Mouse (Mus musculus) 416B (cell line): Measurements from ENCODE around the gene Hnrnpul1.
"Not testable (repeated sequence)": the region's sequence is repeated elsewhere in the genome, so short reads cannot be mapped to it uniquely, and the experiment has no call there.

Experiments used
- DNase-seq: peaks from one replicate; pipeline ENCODE4 v3.0.0; 2011; ENCODE audit warnings: low read depth

Hnrnpul1 gene

DNA sequence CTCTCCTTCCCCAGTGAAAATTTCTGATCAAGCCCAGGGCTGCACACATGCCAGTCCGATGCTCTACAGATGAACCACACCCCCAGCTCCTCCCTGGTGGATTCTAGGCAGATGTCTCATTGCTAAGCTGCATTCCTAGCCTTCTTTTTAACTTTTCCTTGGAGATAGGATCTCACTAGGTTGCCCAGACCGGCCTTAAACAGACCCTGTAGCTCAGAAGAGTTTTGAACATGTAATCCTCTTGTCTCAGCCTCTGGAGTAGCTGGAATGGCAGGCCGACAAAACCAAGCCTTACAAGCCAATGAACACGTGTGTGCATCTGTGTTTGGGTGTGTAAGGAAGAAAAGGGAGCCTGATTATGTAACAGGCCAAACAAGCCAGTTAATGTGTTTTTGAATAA, 26.2 kb upstream of the Hnrnpul1 start:
- no peak for DNase-seq

DNA sequence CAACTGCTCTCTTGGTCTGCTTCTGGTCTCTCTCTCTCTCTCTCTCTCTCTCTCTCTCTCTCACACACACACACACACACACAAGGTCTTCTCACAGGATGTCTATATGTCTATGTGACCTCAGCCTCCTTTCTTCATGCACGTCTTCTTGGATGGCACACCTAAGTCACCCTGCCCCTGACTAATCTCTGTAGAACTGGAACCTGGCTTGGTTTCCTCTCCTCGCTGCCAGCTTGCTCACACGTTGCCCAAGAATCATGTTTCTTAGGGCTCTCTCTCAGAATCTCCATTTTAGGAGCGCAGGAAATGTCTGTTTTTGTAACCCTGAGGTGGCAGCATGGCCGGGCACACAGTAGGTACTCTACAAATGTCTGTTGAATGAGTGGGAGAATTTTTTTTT, 25.5 kb upstream of the Hnrnpul1 start:
- DNase-seq, result no peak

DNA sequence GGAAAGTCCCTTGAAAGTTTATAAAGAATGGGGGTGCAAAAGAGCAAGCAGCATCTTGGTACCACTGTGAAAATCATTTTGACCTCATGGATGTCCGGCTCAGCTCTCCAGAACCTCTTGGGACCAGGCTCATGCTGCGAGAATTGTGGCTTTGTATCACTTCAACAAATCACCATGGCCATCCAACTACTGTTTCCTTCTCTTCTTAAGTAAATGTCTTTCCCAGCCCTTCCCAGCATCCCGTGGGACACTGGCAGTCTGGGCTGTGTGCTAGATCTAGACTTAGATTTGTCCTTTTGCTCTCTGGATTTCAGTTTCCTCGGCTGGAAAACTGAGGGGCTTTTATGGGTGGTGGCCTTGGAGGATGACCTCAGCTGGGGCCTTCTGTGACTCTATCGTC, 13.7 kb upstream of the Hnrnpul1 start:
- DNase-seq, result no peak

DNA sequence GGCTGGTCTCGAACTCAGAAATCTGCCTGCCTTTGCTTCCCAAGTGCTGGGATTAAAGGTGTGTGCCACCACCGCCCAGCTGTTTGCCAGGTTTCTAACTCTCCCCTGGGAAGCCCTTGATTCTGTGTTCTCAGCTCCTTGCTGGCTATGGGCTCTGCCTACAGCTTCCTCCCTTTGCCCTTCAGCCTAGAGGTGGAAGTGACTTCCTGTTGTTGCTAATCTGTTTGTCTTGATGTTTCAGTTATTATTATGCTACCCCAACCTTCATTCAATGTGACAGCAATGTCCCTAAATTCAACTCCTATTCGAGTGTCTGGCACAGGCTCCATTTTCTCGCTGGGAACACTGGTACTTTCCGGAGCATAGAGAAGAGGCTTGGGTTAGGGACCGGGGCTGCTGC, 11.6 kb upstream of the Hnrnpul1 start:
- no peak for DNase-seq

DNA sequence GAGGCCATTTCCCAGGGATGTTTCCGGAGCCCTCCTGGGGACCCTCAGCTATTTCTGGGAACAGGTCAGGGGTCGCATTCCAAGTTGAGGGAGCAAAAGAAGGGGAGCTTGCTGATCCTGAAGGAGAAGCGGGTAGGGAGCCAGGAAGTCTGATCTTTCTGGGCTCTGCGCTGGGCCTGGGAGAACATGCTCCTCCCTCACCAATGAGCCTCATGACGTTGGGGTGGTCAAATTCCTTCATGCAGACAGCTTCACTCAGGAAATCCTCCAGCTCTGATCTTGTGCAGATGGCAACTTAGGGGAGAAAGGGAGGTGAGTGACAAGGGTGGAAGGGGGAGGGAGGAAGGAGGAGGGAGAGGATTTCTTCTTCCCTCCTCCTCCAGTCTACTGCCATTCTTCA, 9.7 kb upstream of the Hnrnpul1 start:
- DNase-seq, result peak; percentile 41

DNA sequence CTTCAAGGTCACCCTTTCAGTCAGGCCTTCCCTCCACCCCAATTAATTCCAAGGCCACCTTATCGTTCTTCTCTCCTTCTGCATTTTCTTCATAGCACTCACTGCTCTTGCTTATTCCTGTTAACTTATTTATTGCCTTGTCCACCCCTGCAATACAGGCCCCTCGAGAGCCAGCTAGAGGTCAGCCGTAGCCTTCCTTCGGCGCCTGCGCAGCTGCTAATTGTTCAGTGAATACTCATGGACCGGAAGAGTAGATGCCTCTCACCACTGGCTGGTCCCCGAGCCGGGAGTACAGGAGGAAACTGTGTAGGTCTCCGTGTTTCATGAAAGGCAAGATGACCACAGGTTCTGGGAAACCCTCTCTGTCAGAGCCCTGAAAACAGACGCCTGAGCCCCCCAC, 9.1 kb upstream of the Hnrnpul1 start:
- no peak for DNase-seq

DNA sequence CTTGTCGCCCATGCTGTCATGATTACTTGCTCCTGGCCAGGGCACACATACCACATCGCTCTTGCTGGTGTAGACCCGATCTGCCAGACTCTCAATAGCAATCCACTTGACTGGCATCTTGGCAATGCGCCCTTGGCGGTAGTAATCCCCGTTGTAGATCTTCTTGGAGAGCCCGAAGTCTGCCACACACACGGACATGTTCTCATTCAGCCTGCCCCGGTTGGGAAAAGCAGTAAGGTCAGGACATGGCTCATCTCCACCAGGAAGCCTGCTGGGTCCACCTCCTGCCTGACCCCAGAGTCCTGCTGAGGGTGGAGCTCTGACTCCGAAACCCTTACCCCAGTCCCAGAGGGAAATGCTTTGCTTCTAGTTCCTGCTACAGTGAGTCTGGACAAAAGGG, 6.8 kb upstream of the Hnrnpul1 start:
- DNase-seq, result no peak

DNA sequence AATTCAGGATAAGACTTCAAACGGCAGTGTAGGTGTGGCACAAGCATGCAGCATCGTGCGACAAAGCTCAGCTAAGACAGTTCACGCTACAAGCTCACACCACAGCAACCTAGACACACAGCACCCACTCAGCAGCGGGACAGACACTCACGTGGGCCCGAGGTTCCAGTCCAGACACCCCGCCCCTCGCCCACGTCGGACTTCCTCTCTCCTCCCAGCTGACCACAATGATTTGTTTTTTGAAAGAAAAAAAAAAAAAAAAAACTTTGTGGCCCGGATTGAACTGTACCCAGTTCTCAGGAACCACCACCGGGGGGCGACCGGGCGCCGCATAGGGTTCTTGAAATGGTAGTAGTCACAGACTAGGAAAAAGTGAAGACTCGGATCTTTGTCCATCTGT, 1.5 kb upstream of the Hnrnpul1 start:
- peak; percentile 97 for DNase-seq

DNA sequence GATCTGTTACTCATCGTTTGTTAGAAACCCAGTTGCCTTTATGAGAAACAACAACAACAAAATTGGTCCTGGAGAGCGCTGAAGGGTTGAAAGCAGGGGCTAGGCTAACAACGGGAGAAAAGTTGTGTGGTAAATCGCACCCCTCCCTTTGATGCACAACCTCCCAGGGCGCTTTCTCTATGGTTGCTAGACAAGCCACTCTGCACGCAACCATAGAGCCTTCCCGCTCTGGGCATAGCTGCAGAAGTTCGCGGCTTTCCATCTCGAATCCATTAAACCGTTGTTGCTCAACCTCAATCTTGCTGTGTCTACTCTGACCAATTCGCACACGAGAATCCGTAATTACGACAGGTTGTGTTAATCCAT, 894 bp upstream of the Hnrnpul1 start:
- DNase-seq, result no peak

DNA sequence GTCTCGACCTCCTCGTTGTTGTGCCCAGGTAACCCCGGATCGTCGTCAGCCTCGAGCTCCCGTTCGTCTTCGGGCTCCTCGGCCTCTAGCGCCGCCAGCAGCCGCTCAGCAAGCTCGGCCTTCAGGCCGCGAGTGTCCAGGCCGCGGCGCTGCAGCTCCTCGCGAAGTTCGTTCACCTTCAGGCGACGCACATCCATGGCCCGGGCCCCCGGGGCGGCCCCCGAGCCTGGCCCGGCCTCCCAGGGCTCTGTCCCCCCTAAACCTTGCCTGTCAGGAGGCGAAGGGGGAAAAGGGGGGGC, 169 bp downstream of the Hnrnpul1 start:
- DNase-seq, result no peak

DNA sequence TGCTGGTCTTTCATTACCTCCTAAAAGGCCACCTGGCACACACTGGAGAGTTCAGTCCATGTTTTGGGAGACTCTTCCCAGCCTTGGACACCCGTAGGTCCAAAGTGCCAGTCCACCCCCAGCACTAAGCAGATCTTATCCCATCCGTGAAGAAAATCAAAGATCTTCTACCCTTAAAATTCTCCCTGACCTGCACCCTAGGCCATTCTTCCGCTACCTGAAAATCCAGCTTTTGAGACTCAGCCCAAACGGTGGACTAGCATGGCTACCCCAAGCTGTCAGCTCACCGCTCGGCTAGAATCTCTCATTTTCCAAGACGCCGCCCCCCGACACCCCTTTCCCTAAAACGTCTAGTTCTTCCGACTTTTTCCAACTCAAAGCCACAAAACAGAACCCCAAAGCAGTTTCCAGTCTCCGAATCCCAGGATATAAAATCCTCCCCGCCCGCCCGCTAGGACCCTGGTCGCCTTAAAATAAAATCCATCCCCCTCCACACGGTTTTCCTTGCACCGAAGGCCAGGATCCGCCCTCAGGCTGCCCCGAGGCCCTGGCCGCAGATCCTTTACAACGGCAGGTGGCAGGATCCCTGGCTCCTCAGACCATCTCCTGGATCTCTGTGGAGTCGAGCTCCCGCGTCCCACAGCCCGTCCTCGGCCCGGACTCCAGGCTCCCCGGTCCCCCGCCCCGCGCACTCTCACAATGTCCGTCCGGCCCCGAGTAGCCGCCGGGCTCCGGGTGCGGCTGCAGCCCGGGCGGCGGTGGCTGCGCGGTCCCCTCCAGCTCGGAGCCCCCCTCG, 716 bp downstream of the Hnrnpul1 start:
- DNase-seq, result peak; percentile 25

DNA sequence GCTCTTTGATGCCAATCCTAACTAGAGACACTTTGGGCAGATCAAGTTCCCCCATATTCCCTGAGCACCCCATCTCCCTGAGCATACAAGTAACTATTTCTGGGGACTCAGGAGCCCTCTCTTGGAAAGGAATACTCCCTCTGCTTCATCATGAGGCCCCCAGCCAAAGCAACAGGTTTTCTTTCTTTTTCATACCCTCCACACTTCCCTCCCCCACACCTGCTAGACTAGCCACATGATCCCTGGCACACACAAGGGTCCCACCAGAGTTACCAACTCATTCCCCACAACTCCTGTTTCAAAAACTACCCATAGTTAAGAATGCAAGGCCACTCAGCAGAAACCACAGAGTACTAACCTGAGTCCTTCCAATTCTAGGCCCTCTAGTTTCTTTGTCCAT, 1.5 kb downstream of the Hnrnpul1 start:
- DNase-seq, result peak; percentile 18

DNA sequence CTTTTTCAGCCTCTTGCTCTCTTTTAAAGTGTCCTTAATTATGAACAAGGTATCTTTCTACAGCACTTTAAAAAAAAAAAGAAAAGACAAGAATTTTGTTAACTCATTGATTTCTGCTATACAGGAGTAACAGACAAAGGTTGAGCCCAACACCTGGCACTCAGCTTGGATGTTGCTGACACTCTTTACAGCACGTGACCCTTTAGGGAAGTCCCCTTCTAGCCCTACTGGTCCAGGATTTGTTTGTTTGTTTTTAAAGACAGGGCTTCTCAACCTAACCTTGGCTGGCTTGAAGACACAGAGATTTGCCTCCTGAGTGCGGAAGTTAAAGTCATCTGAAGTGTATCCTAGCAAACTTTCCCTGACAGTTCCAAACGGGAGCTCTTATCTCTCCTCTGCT, 7.7 kb downstream of the Hnrnpul1 start:
- no peak for DNase-seq

DNA sequence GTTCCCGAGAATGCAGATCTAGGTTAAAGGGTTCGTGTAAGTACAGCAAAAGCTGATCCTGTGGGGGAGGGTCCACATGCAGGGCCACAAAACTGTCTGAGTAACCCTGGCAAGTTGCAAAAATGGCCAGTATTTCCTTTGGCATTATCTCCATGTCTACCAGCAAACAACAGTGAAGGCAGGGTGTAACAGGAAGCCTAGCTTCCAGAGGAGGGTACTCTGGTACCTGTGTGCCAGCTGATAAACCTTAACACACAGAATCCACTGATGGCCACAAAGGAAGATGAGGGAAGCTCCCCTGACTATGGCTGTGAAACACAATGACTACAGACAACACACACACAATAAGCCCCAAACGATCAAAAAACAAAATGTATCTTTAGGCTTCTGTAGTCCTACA, 16.3 kb downstream of the Hnrnpul1 start:
- DNase-seq, result no peak

DNA sequence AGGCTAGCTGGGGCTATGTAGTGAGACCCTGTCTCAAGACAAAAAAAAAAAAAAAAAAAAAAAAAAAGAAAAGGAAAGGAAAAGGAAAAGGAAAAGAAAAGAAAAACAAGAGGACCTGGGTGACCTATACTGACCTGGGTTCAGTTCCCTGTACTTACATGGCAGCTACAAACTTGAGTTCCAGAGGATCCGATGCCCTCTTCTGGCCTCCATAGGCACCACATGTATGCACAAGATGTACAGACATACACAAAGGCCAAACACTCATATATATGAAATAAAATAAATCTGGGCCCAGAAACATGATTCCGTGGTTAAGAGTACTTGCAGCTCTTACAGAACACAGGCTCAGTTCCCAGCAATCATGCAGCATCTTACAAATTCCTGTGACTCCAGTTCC, 17.6 kb downstream of the Hnrnpul1 start:
- DNase-seq, result peak; percentile 70

DNA sequence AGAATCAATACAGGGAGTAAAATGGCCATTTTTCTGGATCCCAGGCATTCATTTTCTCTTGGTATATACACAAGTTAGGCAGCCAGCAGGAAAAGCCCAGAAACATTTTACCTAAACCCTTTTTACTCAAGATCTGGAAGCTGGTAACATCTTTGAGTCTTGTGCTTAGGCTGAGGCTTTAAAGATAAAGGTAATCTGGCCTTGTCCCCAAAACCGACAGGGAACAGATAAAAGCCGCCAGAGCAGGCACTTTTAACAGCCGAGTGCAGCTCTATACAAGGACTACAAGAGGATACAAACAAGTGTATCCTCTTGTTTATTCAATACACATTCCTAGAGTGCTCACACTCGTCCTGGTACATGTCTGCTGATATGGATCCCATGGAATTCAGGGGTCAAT, 19.6 kb downstream of the Hnrnpul1 start:
- no peak for DNase-seq

DNA sequence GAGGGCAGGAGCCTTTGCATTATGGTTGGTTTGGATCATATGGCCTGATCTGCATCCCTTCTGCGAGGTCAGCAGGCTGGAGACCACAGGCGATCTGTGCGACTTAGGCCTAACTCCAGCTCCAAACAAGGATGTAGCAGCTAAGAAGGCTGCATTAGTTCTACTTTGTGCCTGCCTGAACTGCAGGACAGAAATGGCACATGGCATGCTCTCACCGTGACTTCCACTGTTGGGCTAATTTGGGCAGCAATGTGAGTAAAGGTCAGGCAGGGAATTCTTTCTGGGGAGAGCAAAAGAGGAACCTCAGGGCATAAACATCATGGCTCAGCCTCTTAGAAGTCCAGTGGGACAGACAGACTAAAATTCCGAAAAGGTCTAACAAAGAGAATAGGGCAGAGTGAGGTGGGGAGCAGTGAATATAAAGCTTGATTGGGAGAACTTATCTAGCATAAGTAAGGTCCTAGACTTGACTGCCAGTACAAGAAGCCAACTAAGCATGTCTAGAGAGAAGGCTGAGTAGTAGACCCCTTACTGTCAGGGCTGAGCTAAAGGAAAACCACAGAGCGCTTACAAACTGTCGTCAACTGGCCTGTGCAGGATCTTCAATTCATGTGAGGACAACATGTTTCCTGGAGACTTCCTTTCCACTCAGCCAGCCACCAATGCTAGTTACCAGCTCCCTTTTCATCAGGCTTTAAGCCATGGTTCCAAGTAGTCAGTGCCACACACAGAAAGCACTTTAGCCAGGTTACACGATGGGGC, 23.1 kb downstream of the Hnrnpul1 start:
- peak; percentile 88 for DNase-seq

DNA sequence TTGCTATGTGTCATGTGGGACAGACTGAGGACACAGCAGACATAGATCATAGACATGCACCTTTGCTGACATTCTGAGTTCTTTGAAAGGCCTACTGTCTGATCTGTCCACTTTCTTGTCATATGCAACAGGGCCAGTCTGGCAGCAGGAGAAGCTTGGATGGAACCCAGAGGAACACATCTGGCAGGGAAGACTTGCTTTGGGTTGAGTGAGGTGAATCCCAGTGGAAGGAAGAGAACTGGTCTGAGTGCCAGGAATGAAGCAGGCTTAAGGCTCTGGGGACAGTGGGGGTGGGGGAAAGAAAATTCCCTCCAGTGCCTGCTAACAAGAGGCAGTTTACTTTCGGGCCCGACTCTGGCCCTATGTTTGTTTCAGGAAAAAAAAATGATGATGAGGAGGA, 24.7 kb downstream of the Hnrnpul1 start:
- DNase-seq, result no peak

DNA sequence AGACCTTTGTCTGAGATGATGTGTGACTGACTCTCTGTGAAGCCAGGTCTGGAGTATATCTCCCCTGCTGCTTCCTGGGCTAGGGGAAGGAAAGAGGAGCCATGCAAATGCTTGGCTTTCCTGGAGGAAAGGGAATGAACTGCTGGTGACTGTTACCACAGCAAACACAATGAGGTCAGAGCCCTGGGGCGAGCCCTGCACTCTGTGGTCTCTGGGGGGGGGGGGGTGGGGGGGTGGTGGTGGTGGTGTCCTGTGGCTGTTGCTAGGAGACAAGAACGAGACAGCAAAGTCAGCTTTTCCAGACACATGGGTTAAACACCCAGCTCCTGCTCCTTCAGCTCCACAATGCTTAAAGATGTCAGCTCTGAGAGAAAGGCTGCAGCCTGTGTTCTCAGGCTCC, 25.2 kb downstream of the Hnrnpul1 start:
- peak; percentile 62 for DNase-seq

DNA sequence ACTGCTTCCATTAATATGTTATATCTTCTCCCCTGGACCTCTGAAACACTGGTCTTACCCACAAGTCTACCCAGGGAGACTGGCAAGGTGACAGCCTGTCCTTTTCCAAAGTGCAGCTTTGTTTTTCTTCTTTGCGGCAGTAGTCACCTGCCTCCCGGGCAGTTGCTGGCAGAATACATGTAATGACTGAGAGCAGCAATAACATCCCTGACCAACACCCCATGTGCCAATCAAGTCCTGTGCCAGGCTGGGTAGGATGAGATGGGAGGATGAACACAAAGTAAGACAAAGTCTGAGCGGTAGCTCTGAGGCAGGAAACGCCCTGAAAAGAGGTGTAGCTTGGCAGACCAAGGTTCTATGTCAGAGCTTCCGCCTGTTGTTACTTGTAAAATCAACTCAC, 26.8 kb downstream of the Hnrnpul1 start:
- no peak for DNase-seq

DNA sequence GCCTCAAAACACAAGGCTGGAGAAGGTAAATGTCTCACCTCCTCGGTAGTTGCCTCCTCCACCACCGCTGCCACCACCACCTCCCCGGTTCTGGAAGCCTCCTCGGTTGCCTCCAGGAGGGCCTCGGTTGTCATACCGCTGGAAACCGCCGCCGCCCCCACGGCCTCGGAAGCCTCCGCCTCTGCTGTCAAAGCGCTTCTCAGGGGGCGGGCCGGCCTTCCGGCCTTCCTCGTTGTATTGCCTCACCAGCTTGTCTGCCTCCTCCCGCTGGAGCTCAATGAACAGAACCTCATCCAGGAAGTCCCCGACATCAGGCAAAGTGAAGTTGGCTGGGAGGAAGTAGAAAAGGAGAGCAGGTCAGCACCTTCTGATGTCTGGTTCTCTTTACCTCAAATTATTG, 28.7 kb downstream of the Hnrnpul1 start:
- DNase-seq, result no peak

DNA sequence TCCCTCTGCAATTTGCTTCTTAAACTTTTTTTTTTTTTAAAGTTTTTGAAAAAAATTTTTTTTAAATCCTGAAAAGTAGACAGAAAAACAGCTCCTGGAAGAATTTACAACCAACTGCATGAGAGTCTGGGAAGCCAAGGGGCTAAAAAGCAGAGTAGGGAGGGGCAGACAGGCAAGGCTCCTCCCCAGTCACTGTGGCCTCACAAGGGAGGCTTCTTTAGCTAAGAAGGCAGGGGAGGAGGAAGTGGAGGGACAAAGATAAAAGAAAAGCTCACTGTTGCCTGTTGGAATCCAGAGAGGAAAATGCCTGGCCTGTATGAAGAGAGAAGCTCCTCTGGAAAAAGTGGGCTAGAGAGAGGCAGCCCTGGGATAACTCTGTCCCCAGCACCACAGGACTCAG, 32.8 kb downstream of the Hnrnpul1 start:
- not testable (repeated sequence) for DNase-seq

DNA sequence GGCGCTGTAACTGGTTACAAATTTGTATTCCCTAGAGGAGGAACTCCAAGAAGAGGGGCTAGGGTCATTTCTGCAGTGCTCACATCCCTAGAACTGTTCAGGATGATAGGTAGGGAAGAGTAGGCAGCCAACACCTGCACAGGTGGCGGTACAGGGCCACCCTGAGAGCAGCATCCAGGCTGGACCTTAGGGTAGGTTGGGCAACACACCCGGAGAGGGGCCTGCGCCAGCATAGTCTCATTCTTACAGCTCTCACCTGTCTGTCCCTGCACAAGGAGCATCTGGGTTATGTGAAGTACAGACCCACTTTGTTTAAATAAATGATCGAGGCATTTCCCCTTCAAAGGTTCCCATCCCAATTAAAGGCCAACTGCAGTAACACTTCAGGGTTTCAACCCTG, 33.8 kb downstream of the Hnrnpul1 start:
- DNase-seq, result no peak
